Mouse (Mus musculus) liver, embryonic 11.5 days (tissue): ENCODE measurements around the gene Zfp963. TPM values are rescaled to one million over a fixed set of nuclear protein-coding genes. Genes with fewer than 3 reads are reported as not detected.
A peak's percentile ranks its signal among the peaks of the same experiment; 100 is the strongest.
"Not testable (repeated sequence)": the region's sequence is repeated elsewhere in the genome, so short reads cannot be mapped to it uniquely, and the experiment has no call there.

Source experiments
- ATAC-seq: fragments of 200-750 bp; cut with Nextera tagmentation; replicated peaks from 2 replicates; pipeline ENCODE4 v1.8.0; 2017; ENCODE audit warnings: moderate number of reproducible peaks, mild to moderate bottlenecking, moderate TSS enrichment, moderate library complexity; ENCODE audit not compliant: low FRiP score
- DNase-seq: peaks from one replicate; pipeline ENCODE4 v3.0.0-alpha.2; 2017; ENCODE audit warnings: low spot score
- H3K27ac ChIP-seq: fragments of 300-500 bp; sonication (generic); 2 replicates; pipeline ENCODE4 v1.5.1; 2014; ENCODE audit warnings: mild to moderate bottlenecking, low read depth, low read length, control low read depth
- H3K27me3 ChIP-seq: fragments of 300-500 bp; sonication (generic); replicated peaks from 2 replicates; pipeline ENCODE4 v1.6.1; 2014; ENCODE audit warnings: low read length, mixed read lengths; ENCODE audit not compliant: control insufficient read depth, insufficient read depth
- H3K36me3 ChIP-seq: fragments of 300-500 bp; sonication (generic); 2 replicates; pipeline ENCODE4 v1.6.1; 2014; ENCODE audit warnings: mild to moderate bottlenecking, low read length, moderate library complexity, mixed read lengths; ENCODE audit not compliant: control insufficient read depth, insufficient read depth
- H3K4me1 ChIP-seq: fragments of 300-500 bp; sonication (generic); replicated peaks from 2 replicates; pipeline ENCODE4 v1.6.1; 2014; ENCODE audit warnings: low read length, mixed read lengths; ENCODE audit not compliant: control insufficient read depth, insufficient read depth
- H3K4me2 ChIP-seq: fragments of 300-500 bp; sonication (generic); 2 replicates; pipeline ENCODE4 v1.6.1; 2014; ENCODE audit warnings: mild to moderate bottlenecking, control low read depth, moderate library complexity
- H3K4me3 ChIP-seq: fragments of 300-500 bp; sonication (generic); 2 replicates; pipeline ENCODE4 v1.5.1; 2014; ENCODE audit warnings: low read depth, low read length, control low read depth
- H3K9ac ChIP-seq: fragments of 300-500 bp; sonication (generic); 2 replicates; pipeline ENCODE4 v1.6.1; 2014; ENCODE audit warnings: low read depth, low read length, control low read depth
- H3K9me3 ChIP-seq: fragments of 300-500 bp; sonication (generic); 2 replicates; pipeline ENCODE4 v1.6.1; 2016; ENCODE audit warnings: low read length, inconsistent platforms, mixed read lengths; ENCODE audit not compliant: control insufficient read depth
- WGBS: fragments of 180-500 bp; shearing (Covaris S2); extraction: QIAGEN DNeasy Blood & Tissue Kit; methylation state at CpG from one replicate; pipeline ENCODE4 v1.1.7; 2014; 5-methylcytosine and 5-hydroxymethylcytosine counted together
- polyA plus RNA-seq: library from polyadenylated mRNA; unstranded; fragments of >200 nt; fragmentation: Nextera tagmentation; extraction: Ambion mirVana; gene quantifications from 2 replicates; pipeline ENCODE4 v1.2.1, GENCODE M21; 2014

Gene Zfp963
- polyA plus RNA-seq, 1 experiment from 2014 or later = 4.1 TPM

DNA sequence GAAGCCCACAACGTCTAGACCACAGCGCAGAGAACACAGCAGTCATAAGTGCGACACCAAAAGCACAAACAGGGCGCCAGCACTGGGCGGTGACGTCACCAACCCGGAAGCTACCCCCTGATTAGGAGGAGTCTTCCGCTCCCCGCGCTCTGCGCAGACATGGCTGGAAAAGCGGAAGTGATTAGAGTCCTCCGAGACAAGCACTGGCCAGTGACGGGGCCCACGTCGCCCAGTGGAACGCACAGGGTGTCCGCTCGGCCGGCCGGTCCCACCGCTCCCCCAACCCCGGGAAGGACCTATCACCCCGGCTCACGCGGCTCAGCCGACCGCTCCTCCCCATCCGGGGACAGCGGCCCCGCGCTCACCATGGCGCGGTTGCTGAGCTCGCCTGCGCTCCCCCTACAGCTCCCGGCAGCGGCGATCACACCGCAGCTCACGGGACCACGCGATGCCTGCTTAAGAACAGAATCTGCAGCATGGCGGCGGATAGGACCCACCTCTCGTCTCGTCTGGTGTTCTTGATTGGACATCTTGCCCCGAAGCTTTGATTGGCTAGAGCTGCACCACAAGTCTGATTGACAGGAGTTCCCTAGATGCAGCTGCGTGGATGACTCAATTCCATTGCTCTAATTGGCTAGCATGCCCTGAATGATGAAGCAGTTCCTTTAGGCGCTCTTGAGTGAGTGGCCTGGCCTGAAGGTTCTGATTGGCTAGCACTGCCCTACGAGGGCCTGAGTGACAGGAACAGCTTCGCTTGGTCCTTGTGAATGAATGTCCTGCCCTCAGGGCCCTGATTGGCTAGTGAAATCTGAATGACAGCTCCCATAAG, 33.2 kb downstream of the Zfp963 start:
- H3K27me3 ChIP-seq = no peaks in the 10 kb centered on the region
- ATAC-seq (peak; percentile 99), DNase-seq (peak; percentile 87)
- H3K9me3 ChIP-seq = no peaks in the 10 kb centered on the region
- peak overlapping the region; percentile 99 for H3K9ac ChIP-seq
- under 1% methylated on average over 52 of the region's 52 CpGs for WGBS
- peaks cover 7% of the 10 kb centered on the region for H3K4me1 ChIP-seq
- peak overlapping the region; percentile 72 for H3K4me2 ChIP-seq
- H3K4me3 ChIP-seq = peak overlapping the region; percentile 72
- H3K27ac ChIP-seq = peak overlapping the region; percentile 100
- peaks cover 6% of the 10 kb centered on the region; the same call in 1 of the 2 replicates for H3K36me3 ChIP-seq

- ATAC-seq = no peak
- H3K9ac ChIP-seq = no peak overlapping the region
- H3K36me3 ChIP-seq = peaks cover 9% of the 10 kb centered on the region; the same call in 1 of the 2 replicates
- H3K27ac ChIP-seq = no peak overlapping the region
- H3K9me3 ChIP-seq = no peaks in the 10 kb centered on the region
- peak overlapping the region; percentile 72 for H3K4me2 ChIP-seq
- no peak overlapping the region for H3K4me3 ChIP-seq
- WGBS = 77% methylated on average over 6 of the region's 6 CpGs
- DNase-seq = no peak
- H3K4me1 ChIP-seq = peaks cover 7% of the 10 kb centered on the region
- H3K27me3 ChIP-seq = no peaks in the 10 kb centered on the region
These were observed 34.4 kb downstream of the Zfp963 start for GRCm38 (mm10) chr8:69715366-69715765.

- WGBS = 75% methylated on average over 8 of the region's 8 CpGs
- peaks cover 22% of the 10 kb centered on the region for H3K36me3 ChIP-seq
- ATAC-seq = no peak
These were observed 36.3 kb downstream of the Zfp963 start for GRCm38 (mm10) chr8:69713516-69713915.

DNA sequence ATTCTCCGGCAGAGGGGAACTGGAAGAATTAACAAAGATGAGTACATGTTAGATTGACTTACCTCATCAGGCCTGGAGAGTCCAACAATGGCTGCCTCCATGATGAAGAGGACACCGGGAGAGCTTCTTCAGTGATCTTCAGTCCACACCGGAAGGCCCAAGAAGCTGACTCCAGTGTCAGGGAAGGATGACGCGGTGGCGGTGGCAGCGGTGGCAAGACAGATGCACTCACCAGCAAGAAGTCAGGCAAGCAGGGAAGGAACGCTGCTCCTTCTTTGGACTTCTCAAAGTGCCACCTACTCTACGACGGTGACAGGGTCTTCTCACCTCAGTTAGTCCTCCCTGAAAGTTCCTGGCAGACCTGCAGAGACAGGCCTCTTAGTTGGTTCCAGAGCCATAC, 39.1 kb downstream of the Zfp963 start, which contains the start of gene Zfp869:
Gene Zfp869, minus strand, starts transcription at position 101 of the 400 bp plus-strand sequence.
- 92% methylated on average over 10 of the region's 10 CpGs for WGBS
- not testable (repeated sequence) for DNase-seq, H3K9ac ChIP-seq, ATAC-seq, H3K4me2 ChIP-seq, H3K27ac ChIP-seq, H3K9me3 ChIP-seq, H3K27me3 ChIP-seq, H3K4me3 ChIP-seq, H3K4me1 ChIP-seq
- peaks cover 51% of the 10 kb centered on the region for H3K36me3 ChIP-seq

More at GRCm38 (mm10) chr8:69713516-69713915, 36.3 kb downstream of the Zfp963 start:
- peaks cover 7% of the 10 kb centered on the region for H3K4me1 ChIP-seq
- H3K27ac ChIP-seq = no peak overlapping the region
- no peak overlapping the region for H3K4me3 ChIP-seq
- no peak for DNase-seq
- no peaks in the 10 kb centered on the region for H3K27me3 ChIP-seq
- no peaks in the 10 kb centered on the region for H3K9me3 ChIP-seq
- no peak overlapping the region for H3K4me2 ChIP-seq
- no peak overlapping the region for H3K9ac ChIP-seq

DNA sequence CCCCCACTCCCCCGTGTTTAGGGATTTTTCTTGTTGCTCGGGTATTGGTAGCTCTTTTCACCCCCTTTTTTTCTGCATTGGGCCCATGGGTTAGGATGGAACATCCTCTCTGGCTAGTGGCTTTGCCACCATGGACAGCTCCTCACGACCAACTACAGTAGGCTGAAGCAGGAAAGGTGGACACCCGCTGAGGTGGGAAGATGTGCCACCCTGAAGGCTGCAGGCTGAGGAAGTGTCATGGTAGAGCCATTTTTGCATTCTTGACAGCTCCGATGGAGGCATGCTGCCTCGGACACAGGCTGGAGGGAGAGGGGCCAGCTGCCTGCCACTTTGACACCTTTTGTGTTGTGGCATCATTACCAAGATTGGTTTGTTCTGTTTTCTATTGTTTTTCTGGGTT, 48.0 kb downstream of the Zfp963 start:
- DNase-seq (no peak), ATAC-seq (no peak)
- Histone ChIP-seq H3K9ac (no peak overlapping the region), H3K4me1 (no peaks in the 10 kb centered on the region), H3K4me2 (no peak overlapping the region), H3K9me3 (no peaks in the 10 kb centered on the region), H3K36me3 (peaks cover 27% of the 10 kb centered on the region), H3K27ac (no peak overlapping the region), H3K4me3 (no peak overlapping the region), H3K27me3 (no peaks in the 10 kb centered on the region)
- 73% methylated on average over 6 of the region's 6 CpGs for WGBS

Other genes with a start within 250 kb of the Zfp963 start
- gene Gm7697, start 227.0 kb downstream of the Zfp963 start, polyA plus RNA-seq = not detected in 2 replicates
- gene Zfp868, start 124.4 kb downstream of the Zfp963 start, polyA plus RNA-seq = 13.9 and 17.2 TPM in 2 replicates
- 0.77 and 0.92 TPM in 2 replicates for gene Zfp964, start 95.5 kb downstream of the Zfp963 start, polyA plus RNA-seq
- 23.5 and 26.6 TPM in 2 replicates for gene Zfp869, start 39.2 kb downstream of the Zfp963 start, polyA plus RNA-seq
- gene Gm20422, start 24.9 kb upstream of the Zfp963 start, polyA plus RNA-seq = 0.57 and 0.70 TPM in 2 replicates
- 53.4 and 54.2 TPM in 2 replicates for gene Atp13a1, start 41.2 kb upstream of the Zfp963 start, polyA plus RNA-seq
- 21.3 and 21.7 TPM in 2 replicates for gene Zfp866, start 41.2 kb upstream of the Zfp963 start, polyA plus RNA-seq
- gene Gmip, start 58.7 kb upstream of the Zfp963 start, polyA plus RNA-seq = 9.5 and 10.9 TPM in 2 replicates
- 0.44 and 0.49 TPM in 2 replicates for gene Lpar2, start 72.5 kb upstream of the Zfp963 start, polyA plus RNA-seq
- 5.6 and 6.3 TPM in 2 replicates for gene Pbx4, start 82.5 kb upstream of the Zfp963 start, polyA plus RNA-seq
- 0.48 and 0.56 TPM in 2 replicates for gene Cilp2, start 137.7 kb upstream of the Zfp963 start, polyA plus RNA-seq
- gene Tssk6, start 152.2 kb upstream of the Zfp963 start, polyA plus RNA-seq = 4.5 and 5.2 TPM in 2 replicates
- 145 and 159 TPM in 2 replicates for gene Ndufa13, start 152.6 kb upstream of the Zfp963 start, polyA plus RNA-seq
- 1.7 and 1.9 TPM in 2 replicates for gene Yjefn3, start 152.7 kb upstream of the Zfp963 start, polyA plus RNA-seq
- gene Gatad2a, start 246.4 kb upstream of the Zfp963 start, polyA plus RNA-seq = 72.6 and 75.3 TPM in 2 replicates